Mouse (Mus musculus) liver, adult (tissue): ENCODE results near the gene Rundc1.

Experiments
- GATA4 ChIP-seq: IDR thresholded peaks from 2 replicates; pipeline ENCODE4 v1.6.1; 2014; ENCODE audit warnings: mild to moderate bottlenecking, low read length; ENCODE audit not compliant: insufficient replicate concordance

Rundc1 gene

GRCm38 (mm10) chr11:101462141-101462540 lies 37.3 kb downstream of the Rundc1 start:
- no peak for TF ChIP-seq GATA4

- TF ChIP-seq GATA4 = no peak
Observed at GRCm38 (mm10) chr11:101462583-101463440, 37.9 kb downstream of the Rundc1 start.

GRCm38 (mm10) chr11:101464211-101465100 lies 39.6 kb downstream of the Rundc1 start, which contains the start of gene Rnd2:
Rnd2 (plus strand) TSS chr11:101464999.
- no peak for TF ChIP-seq GATA4

GRCm38 (mm10) chr11:101465101-101465868 lies 40.4 kb downstream of the Rundc1 start:
- TF ChIP-seq GATA4 = no peak

GRCm38 (mm10) chr11:101465869-101466551 lies 41.1 kb downstream of the Rundc1 start, which contains the start of gene Vat1:
Vat1 (minus strand) TSS chr11:101466230.
- no peak; the same call in 1 of the 2 replicates for TF ChIP-seq GATA4

GRCm38 (mm10) chr11:101467477-101468262 lies 42.8 kb downstream of the Rundc1 start:
- no peak for TF ChIP-seq GATA4

- no peak for TF ChIP-seq GATA4
Observed at GRCm38 (mm10) chr11:101468263-101468688, 43.4 kb downstream of the Rundc1 start.

- no peak for TF ChIP-seq GATA4
Observed at GRCm38 (mm10) chr11:101468731-101469130, 43.8 kb downstream of the Rundc1 start.

GRCm38 (mm10) chr11:101469155-101469554 lies 44.3 kb downstream of the Rundc1 start:
- no peak for TF ChIP-seq GATA4

GRCm38 (mm10) chr11:101470206-101470605 lies 45.3 kb downstream of the Rundc1 start:
- no peak for TF ChIP-seq GATA4

GRCm38 (mm10) chr11:101471926-101472325 lies 47.0 kb downstream of the Rundc1 start:
- TF ChIP-seq GATA4 = no peak

- TF ChIP-seq GATA4 = no peak
Observed at GRCm38 (mm10) chr11:101472336-101472735, 47.5 kb downstream of the Rundc1 start.

- no peak for TF ChIP-seq GATA4
Observed at GRCm38 (mm10) chr11:101474298-101474697, 49.4 kb downstream of the Rundc1 start.

- no peak for TF ChIP-seq GATA4
Observed at GRCm38 (mm10) chr11:101477194-101477551, 52.3 kb downstream of the Rundc1 start.
